Mouse (Mus musculus): Measurements from ENCODE around the gene Aga. TPM values are rescaled to one million over a fixed set of nuclear protein-coding genes. Genes with fewer than 3 reads are reported as not detected.

Gene Aga
- polyA plus RNA-seq, 1 experiment from 2014 or later: 45.9 TPM

GRCm38 (mm10) chr8:53566223-53566622 lies 54.7 kb downstream of the Aga start:
- H3K4me2 ChIP-seq (ENCODE audit: low read length): no peak overlapping the region
- no peak for ATAC-seq (ENCODE audit: insufficient number of reproducible peaks, insufficient read depth, low FRiP score, low read depth)
- no peak overlapping the region for H3K27ac ChIP-seq (replicated peaks in 1 of 2; ENCODE audit: control insufficient read depth in 1 of 2, insufficient read depth in 1 of 2, low read depth in 2 of 2, low read length in 2 of 2)
- H3K9me3 ChIP-seq (ENCODE audit: control insufficient read depth, low read length): no peaks in the 10 kb centered on the region
- 78% methylated on average over 6 of the region's 6 CpGs for WGBS
- no peak overlapping the region for H3K9ac ChIP-seq (ENCODE audit: low read length)
- H3K4me1 ChIP-seq (ENCODE audit: control insufficient read depth in 2 of 2, insufficient read depth in 2 of 2, low read length in 2 of 2): no peaks in the 10 kb centered on the region
- no peaks in the 10 kb centered on the region for H3K36me3 ChIP-seq (ENCODE audit: control insufficient read depth, insufficient read depth, low read length)
- no peaks in the 10 kb centered on the region for H3K27me3 ChIP-seq (ENCODE audit: control insufficient read depth, insufficient read depth, low read length)
- no peak overlapping the region for H3K4me3 ChIP-seq (ENCODE audit: control insufficient read depth in 1 of 2, insufficient read depth in 1 of 2, low read depth in 1 of 2, low read length in 2 of 2)

Other genes with a start within 250 kb of the Aga start
- gene Neil3, start 127.3 kb downstream of the Aga start, polyA plus RNA-seq (2014; fragmentation: Nextera tagmentation; extraction: Ambion mirVana): 18.7 and 19.8 TPM in 2 replicates

Measured in heart, embryonic 14.5 days (tissue).